8 mouse cellular contexts compared by ENCODE assay signal in genomic region chr2:167834605-167835004, GRCm38 (mm10).
DNase-seq lines count a peak whose midpoint lies in the region; ATAC-seq and TF ChIP-seq lines count a peak whose summit lies in the region.

No protein-coding gene starts in this region.

- ATAC-seq in kidney, postnatal 0 days (replicated peaks; ENCODE audit: low FRiP score, low read depth): 0 out of 2 replicates have a peak, but pooled peaks have one; percentile 16

- no peaks in the 10 kb centered on the region for H3K36me3 ChIP-seq in kidney, postnatal 0 days (ENCODE audit: insufficient read depth, low read length)

- H3K4me2 ChIP-seq in kidney, postnatal 0 days (ENCODE audit: low read length): no peak overlapping the region

- peak; percentile 76 for DNase-seq in adrenal gland, postnatal 10 days
- DNase-seq in adrenal gland, adult 8-10 months: no peak
- DNase-seq in right cerebral cortex, postnatal 10 days (ENCODE audit: low spot score in 2 of 2): peak; percentile 50 to 60
- no peak for DNase-seq in right cerebral cortex, postnatal 25 days
- no peak for DNase-seq in kidney, postnatal 0 days (ENCODE audit: low spot score)
- peak; percentile 74 for DNase-seq in ovary, postnatal 36 days (ENCODE audit: low spot score)
- DNase-seq in frontal cortex, adult 2 months (ENCODE audit: extremely low spot score in 1 of 2, low spot score in 1 of 2): no peak
- no peak for DNase-seq in left cerebral cortex, adult 18-20 months (ENCODE audit: low spot score in 2 of 2)

- no peaks in the 10 kb centered on the region for H3K9me3 ChIP-seq in kidney, postnatal 0 days (replicated peaks; ENCODE audit: low read length)

- peak overlapping the region; percentile 84 for H3K27ac ChIP-seq in kidney, postnatal 0 days

- H3K27me3 ChIP-seq in kidney, postnatal 0 days (ENCODE audit: insufficient read depth, low read length): no peaks in the 10 kb centered on the region

- no peak overlapping the region for H3K9ac ChIP-seq in kidney, postnatal 0 days (ENCODE audit: low read depth, low read length)

- H3K4me1 ChIP-seq in kidney, postnatal 0 days (replicated peaks; ENCODE audit: insufficient read depth, low read length): peaks cover 21% of the 10 kb centered on the region

- H3K4me3 ChIP-seq in kidney, postnatal 0 days (replicated peaks; ENCODE audit: low read depth, low read length): no peak overlapping the region

- WGBS in kidney, postnatal 0 days: 58% methylated on average over 8 of the region's 8 CpGs

- no peak for TF ChIP-seq CTCF in kidney, postnatal 0 days (IDR thresholded peaks at IDR 0.05; ENCODE audit: low read depth)

Comparison
In these comparisons a context has a peak if more than half of its experiments do, and no peak if none do; other contexts are left out.
1. DNase-seq: peak in adrenal gland, postnatal 10 days (single experiment), right cerebral cortex, postnatal 10 days (2 of 2) and ovary, postnatal 36 days (single experiment); none in adrenal gland, adult 8-10 months (single experiment), right cerebral cortex, postnatal 25 days (single experiment), kidney, postnatal 0 days (single experiment), frontal cortex, adult 2 months (0 of 2) and left cerebral cortex, adult 18-20 months (0 of 2).